Mouse (Mus musculus): Measurements from ENCODE around the gene Rfx4. TPM values are rescaled to one million over a fixed set of nuclear protein-coding genes. Genes with fewer than 3 reads are reported as not detected.
A peak's percentile ranks its signal among the peaks of the same experiment; 100 is the strongest.

The Rfx4 gene
- total and polyA plus RNA-seq, 2 experiments from 2014 or later: 10.2 to 15.0 TPM

GRCm38 (mm10) chr10:84791181-84791580 is 35.3 kb downstream of the Rfx4 start:
- Histone ChIP-seq H3K36me3 (ENCODE audit: insufficient read depth, low read length) (no peaks in the 10 kb centered on the region), H3K27me3 (ENCODE audit: insufficient read depth, low read length) (no peaks in the 10 kb centered on the region), H3K4me1 (ENCODE audit: insufficient read depth, low read length) (no peaks in the 10 kb centered on the region), H3K4me2 (ENCODE audit: low read depth, low read length, poor library complexity, severe bottlenecking) (no peak overlapping the region), H3K9me3 (ENCODE audit: low read length) (no peaks in the 10 kb centered on the region), H3K9ac (replicated peaks; ENCODE audit: low read length, poor library complexity, severe bottlenecking) (no peak overlapping the region), H3K27ac (ENCODE audit: low read depth, low read length) (no peak overlapping the region), H3K4me3 (ENCODE audit: low read depth, low read length) (no peak overlapping the region)
- WGBS: 84% methylated on average over 3 of the region's 3 CpGs
- DNase-seq (ENCODE audit: low spot score): peak; percentile 45
- no peak for TF ChIP-seq CTCF (IDR thresholded peaks at IDR 0.05)
- no peak for ATAC-seq (ENCODE audit: low FRiP score)

GRCm38 (mm10) chr10:84801521-84801920 is 45.7 kb downstream of the Rfx4 start:
- Histone ChIP-seq H3K27ac (ENCODE audit: low read depth, low read length) (no peak overlapping the region), H3K4me3 (ENCODE audit: low read depth, low read length) (no peak overlapping the region), H3K4me2 (ENCODE audit: low read depth, low read length, poor library complexity, severe bottlenecking) (no peak overlapping the region), H3K27me3 (ENCODE audit: insufficient read depth, low read length) (no peaks in the 10 kb centered on the region), H3K4me1 (ENCODE audit: insufficient read depth, low read length) (0 out of 2 replicates have a peak, but pooled peaks cover 5% of the 10 kb centered on the region), H3K36me3 (ENCODE audit: insufficient read depth, low read length) (no peaks in the 10 kb centered on the region), H3K9me3 (ENCODE audit: low read length) (no peaks in the 10 kb centered on the region), H3K9ac (replicated peaks; ENCODE audit: low read length, poor library complexity, severe bottlenecking) (no peak overlapping the region)
- TF ChIP-seq CTCF (IDR thresholded peaks at IDR 0.05): no peak
- DNase-seq (ENCODE audit: low spot score) (no peak), ATAC-seq (ENCODE audit: low FRiP score) (no peak)
- 89% methylated on average over 6 of the region's 6 CpGs for WGBS

- Histone ChIP-seq H3K4me3 (ENCODE audit: low read depth, low read length) (no peak overlapping the region), H3K4me1 (ENCODE audit: insufficient read depth, low read length) (0 out of 2 replicates have a peak, but pooled peaks cover 5% of the 10 kb centered on the region), H3K36me3 (ENCODE audit: insufficient read depth, low read length) (no peaks in the 10 kb centered on the region), H3K27ac (ENCODE audit: low read depth, low read length) (peak overlapping the region; percentile 33; the same call in 1 of the 2 replicates), H3K9ac (replicated peaks; ENCODE audit: low read length, poor library complexity, severe bottlenecking) (no peak overlapping the region), H3K27me3 (ENCODE audit: insufficient read depth, low read length) (no peaks in the 10 kb centered on the region), H3K9me3 (ENCODE audit: low read length) (no peaks in the 10 kb centered on the region), H3K4me2 (ENCODE audit: low read depth, low read length, poor library complexity, severe bottlenecking) (peak overlapping the region; percentile 7)
- WGBS: 48% methylated on average over 13 of the region's 13 CpGs
- ATAC-seq (ENCODE audit: low FRiP score) (peak; percentile 67), DNase-seq (ENCODE audit: low spot score) (peak; percentile 68)
- TF ChIP-seq CTCF (IDR thresholded peaks at IDR 0.05): no peak
These were observed 47.5 kb downstream of the Rfx4 start for GRCm38 (mm10) chr10:84803216-84803844.

- Histone ChIP-seq H3K9me3 (ENCODE audit: low read length) (no peaks in the 10 kb centered on the region), H3K9ac (replicated peaks; ENCODE audit: low read length, poor library complexity, severe bottlenecking) (no peak overlapping the region), H3K36me3 (ENCODE audit: insufficient read depth, low read length) (no peaks in the 10 kb centered on the region), H3K4me1 (ENCODE audit: insufficient read depth, low read length) (0 out of 2 replicates have a peak, but pooled peaks cover 5% of the 10 kb centered on the region), H3K27me3 (ENCODE audit: insufficient read depth, low read length) (no peaks in the 10 kb centered on the region), H3K4me3 (ENCODE audit: low read depth, low read length) (no peak overlapping the region), H3K4me2 (ENCODE audit: low read depth, low read length, poor library complexity, severe bottlenecking) (no peak overlapping the region), H3K27ac (ENCODE audit: low read depth, low read length) (no peak overlapping the region)
- TF ChIP-seq CTCF (IDR thresholded peaks at IDR 0.05): no peak
- ATAC-seq (ENCODE audit: low FRiP score) (no peak), DNase-seq (ENCODE audit: low spot score) (no peak)
- 81% methylated on average over 3 of the region's 3 CpGs for WGBS
These were observed 49.7 kb downstream of the Rfx4 start for GRCm38 (mm10) chr10:84805576-84805975.

GRCm38 (mm10) chr10:84807206-84807605 is 51.3 kb downstream of the Rfx4 start:
- Histone ChIP-seq H3K4me2 (ENCODE audit: low read depth, low read length, poor library complexity, severe bottlenecking) (no peak overlapping the region), H3K27ac (ENCODE audit: low read depth, low read length) (no peak overlapping the region), H3K36me3 (ENCODE audit: insufficient read depth, low read length) (no peaks in the 10 kb centered on the region), H3K27me3 (ENCODE audit: insufficient read depth, low read length) (no peaks in the 10 kb centered on the region), H3K4me3 (ENCODE audit: low read depth, low read length) (no peak overlapping the region), H3K9ac (replicated peaks; ENCODE audit: low read length, poor library complexity, severe bottlenecking) (no peak overlapping the region), H3K4me1 (ENCODE audit: insufficient read depth, low read length) (0 out of 2 replicates have a peak, but pooled peaks cover 5% of the 10 kb centered on the region), H3K9me3 (ENCODE audit: low read length) (no peaks in the 10 kb centered on the region)
- no peak for TF ChIP-seq CTCF (IDR thresholded peaks at IDR 0.05)
- WGBS: 39% methylated on average over 9 of the region's 9 CpGs
- ATAC-seq (ENCODE audit: low FRiP score) (peak; percentile 17; the same call in 1 of the 2 replicates), DNase-seq (ENCODE audit: low spot score) (peak; percentile 46)

- DNase-seq (ENCODE audit: low spot score): peak; percentile 72
- no peak overlapping the region for H3K4me2 ChIP-seq (ENCODE audit: low read depth, low read length, poor library complexity, severe bottlenecking)
- ATAC-seq (ENCODE audit: low FRiP score): 0 out of 2 replicates have a peak, but pooled peaks have one; percentile 38
- no peak overlapping the region for H3K9ac ChIP-seq (replicated peaks; ENCODE audit: low read length, poor library complexity, severe bottlenecking)
- no peaks in the 10 kb centered on the region for H3K4me1 ChIP-seq (ENCODE audit: insufficient read depth, low read length)
- no peak overlapping the region for H3K4me3 ChIP-seq (ENCODE audit: low read depth, low read length)
- WGBS: 54% methylated on average over 8 of the region's 8 CpGs
- H3K9me3 ChIP-seq (ENCODE audit: low read length): no peaks in the 10 kb centered on the region
- no peak overlapping the region; the same call in 1 of the 2 replicates for H3K27ac ChIP-seq (ENCODE audit: low read depth, low read length)
- no peaks in the 10 kb centered on the region for H3K27me3 ChIP-seq (ENCODE audit: insufficient read depth, low read length)
- TF ChIP-seq CTCF (IDR thresholded peaks at IDR 0.05): no peak
- no peaks in the 10 kb centered on the region for H3K36me3 ChIP-seq (ENCODE audit: insufficient read depth, low read length)
These were observed 54.4 kb downstream of the Rfx4 start for GRCm38 (mm10) chr10:84810030-84810849.

Measured in midbrain, postnatal 0 days (tissue).